Mouse (Mus musculus) limb, embryonic 15.5 days (tissue): ENCODE results near the gene Gm5965. TPM values are rescaled to one million over a fixed set of nuclear protein-coding genes. Genes with fewer than 3 reads are reported as not detected.

ENCODE experiments used
- ATAC-seq: fragments of 200-750 bp; cut with Nextera tagmentation; 2 replicates; pipeline ENCODE4 v1.8.0; 2017; ENCODE audit warnings: low read depth, moderate TSS enrichment; ENCODE audit not compliant: insufficient number of reproducible peaks, low FRiP score, low TSS enrichment
- H3K27ac ChIP-seq: fragments of 300-500 bp; sonication (generic); 2 replicates; pipeline ENCODE4 v1.5.1; 2015; ENCODE audit warnings: moderate library complexity, mild to moderate bottlenecking, inconsistent platforms
- H3K27me3 ChIP-seq: fragments of 300-500 bp; sonication (generic); 2 replicates; pipeline ENCODE4 v1.6.1; 2015; ENCODE audit warnings: inconsistent platforms
- H3K36me3 ChIP-seq: fragments of 300-500 bp; sonication (generic); 2 replicates; pipeline ENCODE4 v1.6.1; 2015; ENCODE audit warnings: inconsistent platforms
- H3K4me1 ChIP-seq: fragments of 300-500 bp; sonication (generic); 2 replicates; pipeline ENCODE4 v1.6.1; 2015; ENCODE audit warnings: inconsistent platforms
- H3K4me2 ChIP-seq: fragments of 300-500 bp; sonication (generic); 2 replicates; pipeline ENCODE4 v1.6.1; 2015; ENCODE audit warnings: mild to moderate bottlenecking, inconsistent platforms
- H3K4me3 ChIP-seq: fragments of 300-500 bp; sonication (generic); 2 replicates; pipeline ENCODE4 v1.5.1; 2015; ENCODE audit warnings: mild to moderate bottlenecking, inconsistent platforms
- H3K9ac ChIP-seq: fragments of 300-500 bp; sonication (generic); 2 replicates; pipeline ENCODE4 v1.6.1; 2015; ENCODE audit warnings: inconsistent platforms
- H3K9me3 ChIP-seq: fragments of 300-500 bp; sonication (generic); 2 replicates; pipeline ENCODE4 v1.6.1; 2016; ENCODE audit warnings: inconsistent platforms
- WGBS: fragments of 180-500 bp; shearing (Covaris S2); methylation state at CpG from one replicate; pipeline ENCODE4 v1.1.7; 2015; 5-methylcytosine and 5-hydroxymethylcytosine counted together
- polyA plus RNA-seq: library from polyadenylated mRNA; unstranded; fragments of >200 nt; fragmentation: Nextera tagmentation; extraction: Ambion mirVana; gene quantifications from 2 replicates; pipeline ENCODE4 v1.2.1, GENCODE M21; 2015

Gene Gm5965
- polyA plus RNA-seq, 1 experiment from 2014 or later = 3.9 TPM

DNA sequence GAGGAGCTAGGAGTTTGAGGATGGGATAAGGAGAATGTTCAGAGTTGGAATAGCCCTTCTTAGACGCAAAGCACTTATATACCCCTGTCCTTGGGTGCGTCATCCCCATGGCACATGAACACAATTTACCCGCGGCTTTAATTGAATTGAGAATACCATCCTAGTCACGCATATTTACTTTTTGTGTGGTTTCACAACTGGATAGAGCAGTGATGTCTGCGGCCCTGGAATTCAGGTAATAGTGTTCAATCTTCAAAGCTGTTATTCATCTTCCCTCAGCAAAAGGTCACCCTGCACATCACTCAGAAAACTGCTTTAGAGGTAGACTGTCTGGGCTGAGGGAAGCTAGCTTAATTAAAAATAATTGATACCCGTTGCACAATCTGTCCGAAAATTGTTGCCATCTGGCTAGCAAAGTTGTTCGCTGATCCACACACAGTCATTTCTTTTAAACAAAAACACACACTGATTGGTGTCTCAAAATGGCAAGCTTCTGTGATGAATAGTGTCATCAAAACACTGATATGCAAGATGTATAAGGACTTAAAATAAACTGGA, 48.5 kb downstream of the Gm5965 start, which contains the start of gene Krtap14:
Krtap14 (minus strand) TSS at position 51 of the 558 bp plus-strand sequence.
- ATAC-seq = no peak
- no peak within 1 kb of the TSS for H3K9ac ChIP-seq
- no peaks in the 10 kb centered on the region for H3K27me3 ChIP-seq
- H3K4me2 ChIP-seq = no peak within 1 kb of the TSS
- H3K9me3 ChIP-seq = no peaks in the 10 kb centered on the region
- no peaks in the 10 kb centered on the region for H3K4me1 ChIP-seq
- H3K4me3 ChIP-seq = no peak within 1 kb of the TSS
- H3K36me3 ChIP-seq = no peaks in the 10 kb centered on the region
- 51% methylated on average over 9 of the region's 9 CpGs for WGBS
- no peak within 1 kb of the TSS for H3K27ac ChIP-seq

DNA sequence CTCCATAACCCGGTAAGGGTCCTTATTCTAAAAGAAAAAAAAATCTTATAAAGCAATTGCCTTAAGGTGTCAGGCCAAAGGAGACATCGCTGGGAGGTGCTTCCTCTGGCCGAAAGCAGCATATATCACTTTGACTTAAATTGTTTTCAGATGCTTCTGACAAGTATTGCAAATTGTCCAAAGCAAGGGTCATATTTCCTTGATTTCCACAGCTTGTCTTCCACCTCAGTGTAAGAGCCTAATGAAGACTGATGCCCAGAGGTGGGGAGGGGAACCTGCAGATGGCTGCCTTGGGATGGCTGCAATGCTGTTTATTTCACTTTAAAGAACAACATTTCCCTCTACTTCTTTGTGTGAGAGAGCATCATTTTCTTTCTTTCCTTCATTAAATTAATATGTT, 49.3 kb downstream of the Gm5965 start:
- H3K9me3 ChIP-seq = no peaks in the 10 kb centered on the region
- no peak overlapping the region for H3K9ac ChIP-seq
- no peak overlapping the region for H3K4me3 ChIP-seq
- H3K4me1 ChIP-seq = no peaks in the 10 kb centered on the region
- 12% methylated on average over 3 of the region's 3 CpGs for WGBS
- no peak overlapping the region for H3K4me2 ChIP-seq
- H3K36me3 ChIP-seq = no peaks in the 10 kb centered on the region
- no peak for ATAC-seq
- H3K27me3 ChIP-seq = no peaks in the 10 kb centered on the region
- no peak overlapping the region for H3K27ac ChIP-seq

Other genes starting within 250 kb of the Gm5965 start
- gene Cldn8, start 214.7 kb upstream of the Gm5965 start, polyA plus RNA-seq = 2.5 and 3.2 TPM in 2 replicates
- not detected in 2 replicates for gene Krtap24-1, start 165.6 kb upstream of the Gm5965 start, polyA plus RNA-seq
- gene 2310079G19Rik, start 150.2 kb upstream of the Gm5965 start, polyA plus RNA-seq = 8.2 and 17.6 TPM in 2 replicates
- not detected in 2 replicates for gene Krtap26-1, start 130.1 kb upstream of the Gm5965 start, polyA plus RNA-seq
- not detected in 2 replicates for gene Krtap27-1, start 106.2 kb upstream of the Gm5965 start, polyA plus RNA-seq
- 0.68 TPM in 1 of 2 replicates, not detected in the other for gene 2310061N02Rik, start 69.9 kb upstream of the Gm5965 start, polyA plus RNA-seq
- gene Krtap13-1, start 49.0 kb upstream of the Gm5965 start, polyA plus RNA-seq = 0.57 TPM in 1 of 2 replicates, not detected in the other
- 54.9 and 75.6 TPM in 2 replicates for gene Krtap13, start 26.3 kb upstream of the Gm5965 start, polyA plus RNA-seq
- 91.4 and 110 TPM in 2 replicates for gene 2310034C09Rik, start 19.0 kb upstream of the Gm5965 start, polyA plus RNA-seq
- 0.22 and 0.55 TPM in 2 replicates for gene 2310057N15Rik, start 3.7 kb upstream of the Gm5965 start, polyA plus RNA-seq
- gene Gm20741, start 34.3 kb downstream of the Gm5965 start, polyA plus RNA-seq = 45.6 and 50.2 TPM in 2 replicates
- not detected in 2 replicates for gene Krtap15, start 42.3 kb downstream of the Gm5965 start, polyA plus RNA-seq
- gene Krtap14, start 48.2 kb downstream of the Gm5965 start, polyA plus RNA-seq = not detected in 2 replicates
- not detected in 2 replicates for gene Krtap19-1, start 91.5 kb downstream of the Gm5965 start, polyA plus RNA-seq
- gene Krtap19-2, start 96.4 kb downstream of the Gm5965 start, polyA plus RNA-seq = not detected in 2 replicates
- gene Krtap19-3, start 100.1 kb downstream of the Gm5965 start, polyA plus RNA-seq = not detected in 2 replicates
- not detected in 2 replicates for gene Krtap19-4, start 107.2 kb downstream of the Gm5965 start, polyA plus RNA-seq
- gene Krtap19-5, start 118.6 kb downstream of the Gm5965 start, polyA plus RNA-seq = not detected in 2 replicates
- not detected in 2 replicates for gene Krtap19-9b, start 154.4 kb downstream of the Gm5965 start, polyA plus RNA-seq
- gene Krtap16-3, start 185.0 kb downstream of the Gm5965 start, polyA plus RNA-seq = 0.42 TPM in 1 of 2 replicates, not detected in the other
- 0.50 and 1.2 TPM in 2 replicates for gene Krtap22-2, start 232.9 kb downstream of the Gm5965 start, polyA plus RNA-seq
- gene Gm10229, start 237.4 kb downstream of the Gm5965 start, polyA plus RNA-seq = 1.0 TPM in 1 of 2 replicates, not detected in the other